Mouse (Mus musculus) adrenal gland, adult 8-10 months (tissue): ENCODE results near the gene Mrpl2. TPM values are rescaled to one million over a fixed set of nuclear protein-coding genes. Genes with fewer than 3 reads are reported as not detected.
A peak's percentile ranks its signal among the peaks of the same experiment; 100 is the strongest.

ENCODE experiments used
- DNase-seq: peaks from one replicate; pipeline ENCODE4 v3.0.0; 2022
- total RNA-seq, 4 experiments: library from RNA; stranded (reverse); gene quantifications; 2 replicates each; pipeline ENCODE4 v1.2.4; 2022

Mrpl2 gene
- total RNA-seq, 4 experiments from 2014 or later = 91.8 to 122 (median 104) TPM

DNA sequence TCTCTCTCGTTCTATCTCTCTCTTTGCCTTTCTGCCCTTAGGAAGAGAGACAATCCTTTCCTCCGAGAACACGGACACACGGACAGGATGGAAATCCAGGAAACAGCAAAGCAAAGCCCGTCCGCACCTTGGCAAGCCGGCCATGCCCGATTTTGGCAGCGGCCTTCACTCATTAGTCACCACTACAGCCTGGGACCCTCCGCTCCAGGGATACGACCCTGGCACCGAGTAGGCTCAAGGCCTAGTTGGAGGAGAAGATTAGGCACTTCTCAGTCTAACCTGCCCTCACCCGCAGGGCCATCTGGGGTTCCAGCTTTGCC, 17.6 kb upstream of the Mrpl2 start:
- no peak for DNase-seq

DNA sequence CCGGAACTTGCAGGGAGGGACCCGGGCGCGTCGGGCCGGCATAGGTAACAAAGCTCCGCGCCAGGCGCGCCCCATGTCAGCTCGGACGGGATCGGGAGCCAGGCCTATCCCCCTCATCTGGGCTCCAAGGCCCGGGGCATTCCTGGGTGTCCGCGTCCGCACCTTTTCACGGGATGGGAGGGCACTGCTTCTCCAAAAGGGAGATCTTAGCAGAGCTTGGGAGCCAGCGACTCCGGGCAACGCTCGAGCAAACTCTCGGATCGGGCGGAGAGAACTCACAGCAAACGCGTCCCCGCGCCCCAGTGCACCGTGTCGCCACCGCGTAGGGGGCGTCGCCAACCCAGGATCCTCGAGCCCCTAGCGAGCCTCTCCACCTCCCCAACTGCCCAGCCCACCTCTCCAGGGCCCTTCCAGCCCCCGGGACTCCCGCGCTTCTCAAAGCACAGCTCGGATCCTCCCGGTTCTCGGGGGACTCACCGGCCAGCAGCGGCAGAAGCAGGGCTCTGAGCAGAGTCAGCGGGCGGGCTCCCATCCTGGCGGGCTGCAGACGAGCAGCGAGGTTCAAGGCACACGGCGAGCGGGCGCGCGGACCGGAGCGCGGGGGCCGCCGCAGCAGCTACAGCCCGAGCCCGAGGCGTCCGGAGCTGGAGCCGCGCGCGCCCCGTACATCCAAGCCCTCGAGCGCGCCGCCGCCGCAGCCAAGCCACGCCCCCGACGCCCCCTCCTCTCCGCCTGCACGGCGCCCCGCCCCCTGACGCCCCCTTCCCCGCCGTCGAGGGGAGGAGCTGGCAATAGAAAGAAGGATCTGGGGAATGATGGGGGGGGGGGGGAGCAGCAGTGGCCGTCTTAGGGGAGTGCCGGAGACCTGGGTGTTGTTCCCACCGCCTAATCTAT, 17.0 kb upstream of the Mrpl2 start, which contains the start of gene Ptk7:
Gene Ptk7 (minus strand): TSS at position 714 of the 894 bp plus-strand sequence.
- no peak for DNase-seq

DNA sequence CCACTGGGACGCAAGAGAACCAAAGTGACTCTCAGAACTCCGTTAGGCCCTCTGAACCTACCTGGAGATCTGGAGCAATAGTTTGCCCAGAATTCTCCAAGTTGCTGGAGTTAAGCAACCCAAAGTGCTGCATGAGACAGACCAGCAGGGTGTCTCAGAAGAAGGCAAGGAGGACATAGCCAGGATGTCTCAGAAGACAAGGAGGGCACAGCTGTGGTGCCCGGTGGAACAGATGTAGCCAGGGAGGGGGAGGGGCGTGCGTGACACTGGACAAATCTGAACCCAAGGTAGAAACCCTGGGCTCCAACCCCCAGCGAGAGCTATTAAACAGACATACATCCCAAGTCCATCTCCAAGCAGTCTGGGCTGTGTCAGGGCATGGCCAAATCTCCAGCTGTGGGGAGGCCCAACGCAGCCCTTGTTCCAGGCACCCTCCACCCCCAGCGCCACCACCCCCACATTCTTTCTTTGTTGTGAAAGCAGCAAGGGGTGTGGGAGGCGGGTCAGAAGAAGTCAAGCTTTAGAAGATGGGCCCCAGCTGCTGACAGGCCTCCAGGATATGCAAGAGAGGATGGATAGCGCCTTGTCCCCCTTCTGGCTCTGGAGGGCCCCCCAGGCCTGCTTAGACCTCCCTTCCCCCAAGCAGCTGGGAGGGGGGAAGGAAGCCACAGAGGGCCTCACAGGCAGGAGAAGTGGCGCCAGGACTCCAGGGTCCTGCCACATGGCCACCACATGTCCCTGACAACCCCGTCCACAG, 16.2 kb upstream of the Mrpl2 start:
- DNase-seq = no peak

DNA sequence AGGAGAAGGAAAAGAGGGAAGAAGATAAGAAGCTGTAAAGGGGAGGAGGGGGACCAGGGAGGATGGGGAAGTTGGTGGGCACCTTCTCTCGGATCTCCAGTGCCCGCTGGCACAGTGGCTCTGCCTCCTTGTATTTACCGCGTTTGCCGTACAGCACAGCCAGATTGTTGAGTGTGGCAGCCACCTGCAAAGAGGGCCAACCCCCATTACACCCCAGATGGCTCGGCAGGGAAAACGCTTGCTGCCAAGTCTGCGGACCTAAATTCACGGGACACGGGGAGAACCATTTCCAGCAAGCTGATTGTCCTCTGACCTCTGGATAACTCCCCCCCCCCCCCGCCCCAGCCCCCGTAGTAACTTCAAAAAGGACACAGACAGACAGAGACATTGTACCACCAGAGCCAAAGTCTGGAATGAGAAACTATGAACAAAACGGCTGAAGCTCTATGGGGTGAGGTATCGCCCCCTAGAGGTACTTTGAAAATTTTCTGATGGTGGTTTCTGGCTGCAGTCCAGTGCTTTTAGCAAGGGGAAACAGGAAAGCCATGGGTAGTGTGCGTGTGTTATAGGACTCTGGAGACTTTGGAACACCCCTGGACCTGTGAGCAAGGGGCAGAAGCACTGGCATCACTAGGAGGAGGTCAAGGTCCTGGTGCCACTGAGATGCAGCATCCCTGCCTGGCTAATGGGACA, 9.1 kb upstream of the Mrpl2 start:
- no peak for DNase-seq

DNA sequence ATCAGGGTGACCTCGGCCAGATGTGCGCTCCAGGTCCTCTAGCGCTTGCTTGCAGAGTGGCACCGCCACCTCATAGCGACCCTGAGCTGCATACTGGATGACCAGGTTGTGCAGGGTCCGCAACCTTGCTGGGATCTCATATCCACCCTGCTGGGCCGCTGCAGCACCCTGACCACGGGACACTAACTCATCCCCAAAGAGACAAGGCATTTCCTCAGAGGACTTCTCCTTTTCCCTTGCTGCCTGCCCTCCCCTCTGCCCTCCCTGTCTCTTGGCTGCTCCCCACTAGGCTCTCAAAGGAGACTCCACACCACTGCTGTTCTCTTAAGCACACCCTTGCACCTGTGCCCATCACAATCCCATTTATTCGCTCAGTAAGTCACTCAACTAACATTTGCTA, 6.1 kb upstream of the Mrpl2 start:
- DNase-seq = no peak

DNA sequence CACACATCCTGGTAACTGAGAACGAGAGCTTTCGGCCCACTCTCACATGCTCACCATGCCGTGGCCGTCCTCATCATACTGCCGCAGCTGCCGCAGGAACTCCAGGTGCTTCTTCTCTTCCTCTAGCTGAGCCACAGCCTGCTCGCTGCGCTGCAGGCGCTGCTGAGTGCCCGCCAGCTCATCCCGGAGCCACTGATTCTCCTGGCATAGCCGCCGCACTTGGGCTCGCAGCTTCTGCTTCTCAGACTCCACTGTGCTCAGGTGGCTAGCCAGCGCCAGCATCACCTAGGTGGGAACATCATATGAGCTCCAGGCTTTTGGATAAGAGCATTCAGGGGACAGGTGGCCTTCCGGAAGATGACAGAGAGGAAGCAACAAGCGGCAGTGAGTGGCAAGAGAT, 4.0 kb upstream of the Mrpl2 start:
- DNase-seq = no peak

DNA sequence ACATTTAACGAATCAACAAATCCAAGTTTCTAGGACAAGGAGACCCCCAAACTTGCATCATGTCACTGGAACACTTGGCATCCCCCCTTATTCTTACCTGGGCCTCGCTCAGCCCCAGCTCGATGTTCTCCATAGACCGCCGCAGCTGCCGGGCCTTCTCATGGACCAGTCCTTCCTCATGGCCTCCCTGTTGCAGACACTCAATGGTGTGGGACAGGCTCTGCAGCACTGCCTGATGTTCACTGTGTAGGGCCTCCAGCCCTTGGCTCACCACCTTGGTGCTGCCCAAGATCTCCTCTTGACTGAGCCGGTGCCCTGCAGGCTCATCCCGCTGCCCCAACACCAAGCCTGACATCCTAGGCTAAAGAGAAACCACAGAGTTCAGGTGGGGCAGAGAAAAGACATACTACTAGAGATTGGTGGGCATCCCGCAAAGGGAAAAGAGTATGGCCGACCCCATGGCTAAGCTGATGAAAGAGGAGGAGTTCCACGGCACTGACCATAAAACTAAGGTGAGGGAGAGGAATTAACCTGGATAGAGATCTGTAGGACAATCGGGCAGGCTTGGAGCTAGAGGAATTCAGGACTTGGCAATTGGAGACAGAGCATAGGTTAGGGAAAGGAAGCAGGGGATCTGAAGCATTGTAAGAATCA, 1.8 kb upstream of the Mrpl2 start:
- DNase-seq = no peak

DNA sequence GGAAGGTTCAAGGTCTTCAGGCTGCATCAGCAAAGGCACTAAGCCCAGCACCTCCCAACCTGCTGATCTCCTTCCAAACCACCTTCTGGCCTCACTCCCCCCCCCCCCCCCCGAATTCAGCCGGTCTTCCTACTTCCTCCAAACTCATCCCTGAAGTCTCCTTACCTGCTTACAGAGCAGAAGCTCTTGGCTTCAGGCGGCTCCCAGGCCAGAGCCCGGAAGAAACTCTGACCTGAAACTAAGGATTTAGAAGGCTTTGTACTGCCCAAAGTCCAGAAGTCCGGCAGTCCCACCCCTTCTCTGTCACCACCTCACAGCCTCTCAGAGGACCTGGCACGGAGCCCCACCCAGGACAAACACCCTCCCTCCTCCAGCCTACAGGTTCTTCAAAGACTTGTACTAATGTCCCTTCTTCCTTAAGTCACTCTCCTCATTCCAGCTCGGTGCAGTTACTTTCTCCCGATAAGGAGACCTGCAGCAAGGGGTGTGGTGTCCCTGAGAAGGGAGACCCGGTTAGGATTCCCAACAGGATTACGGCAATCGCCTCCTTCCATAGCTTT, 1.0 kb upstream of the Mrpl2 start:
- peak; percentile 69 for DNase-seq

DNA sequence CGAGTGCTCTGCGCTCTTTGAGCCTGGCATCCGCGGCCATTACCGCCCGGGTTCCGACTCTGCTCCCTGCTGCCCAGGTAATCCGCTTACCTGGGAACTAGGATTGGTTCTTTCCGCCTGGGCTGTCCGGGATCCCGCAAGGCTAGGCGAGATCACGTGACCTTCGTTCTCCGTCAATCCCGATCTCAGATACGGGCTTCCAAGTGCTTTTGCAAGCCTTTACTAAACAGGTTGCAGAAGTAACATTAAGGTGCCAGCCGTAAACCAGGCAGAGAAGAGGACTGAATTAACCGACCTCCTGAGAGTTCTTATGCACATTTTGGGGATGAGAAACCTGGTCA, 263 bp downstream of the Mrpl2 start:
- no peak for DNase-seq

DNA sequence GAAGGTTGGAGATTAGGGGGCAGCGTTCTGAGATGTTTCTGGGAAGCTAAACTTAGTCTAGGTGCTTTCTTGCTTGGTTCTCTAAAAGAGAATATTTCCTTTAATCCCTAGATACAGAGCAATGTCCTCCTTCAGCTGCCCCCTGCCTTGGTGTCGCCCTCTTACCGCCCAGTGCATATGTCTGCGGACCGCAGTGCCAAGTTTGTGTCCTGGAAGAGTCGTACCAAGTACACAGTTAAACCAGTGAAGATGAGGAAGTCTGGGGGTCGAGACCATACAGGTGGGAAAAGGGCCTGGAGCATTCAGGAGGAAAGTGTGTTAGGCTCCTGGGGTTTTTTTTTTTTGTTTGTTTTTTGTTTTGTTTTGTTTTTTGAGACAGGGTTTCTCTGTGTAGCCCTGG, 1.2 kb downstream of the Mrpl2 start:
- no peak for DNase-seq

DNA sequence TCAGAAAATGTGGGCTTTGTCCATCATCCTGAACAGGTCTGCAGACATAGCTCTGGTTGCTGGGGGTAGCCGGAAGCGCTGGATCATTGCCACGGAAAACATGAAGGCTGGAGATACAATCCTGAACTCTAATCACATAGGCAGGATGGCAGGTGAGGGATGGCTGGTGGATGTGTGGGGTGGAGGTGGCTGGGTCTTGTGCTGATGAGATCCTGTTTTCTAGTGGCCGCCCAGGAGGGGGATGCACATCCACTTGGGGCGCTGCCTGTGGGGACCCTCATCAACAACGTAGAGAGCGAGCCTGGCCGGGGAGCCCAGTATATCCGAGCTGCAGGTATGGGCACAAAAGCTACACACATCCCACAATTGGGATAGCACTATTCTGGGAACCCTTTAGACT, 2.4 kb downstream of the Mrpl2 start:
- DNase-seq = no peak

DNA sequence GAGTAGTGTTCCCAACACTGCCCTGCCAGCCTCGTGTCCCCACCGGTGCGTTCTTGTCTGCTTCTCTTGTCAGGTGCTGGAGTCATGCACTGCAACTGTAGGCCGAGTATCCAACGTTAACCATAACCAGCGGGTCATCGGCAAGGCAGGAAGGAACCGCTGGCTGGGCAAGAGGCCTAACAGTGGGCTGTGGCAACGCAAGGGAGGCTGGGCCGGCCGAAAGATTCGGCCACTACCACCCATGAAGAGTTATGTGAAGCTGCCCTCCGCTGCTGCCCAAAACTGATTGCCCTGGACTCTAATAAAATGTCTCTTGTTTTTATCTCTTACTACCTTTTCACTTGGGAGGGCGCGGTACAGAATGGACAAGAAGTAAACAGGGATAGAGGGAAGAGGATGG, 3.8 kb downstream of the Mrpl2 start:
- no peak for DNase-seq

DNA sequence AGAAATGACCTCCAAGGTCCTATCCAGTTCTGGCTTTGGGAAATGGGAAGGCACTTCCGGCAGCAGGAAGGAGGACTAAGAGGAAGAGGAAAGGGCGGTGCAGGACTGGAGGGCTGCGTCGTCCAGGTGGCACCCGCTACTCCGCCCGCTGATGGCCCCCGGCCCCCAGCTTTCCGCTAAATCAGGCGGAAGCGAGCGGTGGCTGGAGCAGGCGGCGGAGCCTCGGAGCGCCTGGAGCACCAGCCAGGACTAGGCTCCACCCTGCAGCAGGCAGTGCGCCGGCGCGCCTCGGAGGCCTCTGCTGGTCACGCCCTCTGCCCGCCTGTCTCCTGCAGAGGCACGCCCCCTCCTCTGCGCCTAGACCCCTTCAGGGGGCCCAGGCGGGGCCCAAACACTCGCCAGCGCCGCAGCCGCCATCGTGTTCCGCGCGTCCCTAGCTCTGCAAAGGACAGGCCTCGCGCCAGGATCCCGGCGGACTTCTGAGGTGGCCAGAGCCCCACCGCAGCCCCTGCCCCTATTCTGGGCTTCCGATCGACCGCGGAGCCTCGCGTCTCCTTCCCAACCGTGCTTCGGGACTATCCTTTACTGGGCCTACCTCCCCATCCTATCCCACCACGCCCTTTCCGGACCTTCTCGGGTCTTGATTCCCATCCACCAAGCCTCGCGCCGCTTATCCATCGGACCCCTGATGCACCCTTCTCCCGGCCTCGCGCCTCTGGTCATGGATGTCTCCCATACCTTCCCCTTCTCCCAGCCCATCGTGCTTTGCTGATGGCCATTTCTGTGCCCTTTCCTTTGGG, 4.4 kb downstream of the Mrpl2 start, which contains the start of gene Cul7:
Gene Cul7 (plus strand): TSS at position 106 of the 800 bp plus-strand sequence.
- peak; percentile 90 for DNase-seq

DNA sequence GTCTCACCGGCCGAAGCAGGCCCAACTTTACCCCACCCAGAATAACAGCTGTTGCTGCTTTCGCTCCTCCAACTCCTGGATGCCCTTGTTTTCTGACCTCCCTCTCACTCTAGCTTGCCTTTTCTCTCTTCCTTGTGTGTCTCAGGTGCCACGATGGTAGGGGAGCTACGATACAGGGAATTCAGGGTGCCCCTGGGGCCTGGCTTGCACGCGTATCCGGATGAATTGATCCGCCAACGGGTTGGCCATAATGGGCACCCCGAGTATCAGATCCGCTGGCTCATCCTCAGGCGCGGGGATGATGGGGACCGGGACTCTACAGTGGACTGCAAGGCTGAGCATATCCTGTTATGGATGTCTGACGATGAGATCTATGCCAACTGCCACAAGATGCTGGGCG, 5.3 kb downstream of the Mrpl2 start:
- DNase-seq = no peak

DNA sequence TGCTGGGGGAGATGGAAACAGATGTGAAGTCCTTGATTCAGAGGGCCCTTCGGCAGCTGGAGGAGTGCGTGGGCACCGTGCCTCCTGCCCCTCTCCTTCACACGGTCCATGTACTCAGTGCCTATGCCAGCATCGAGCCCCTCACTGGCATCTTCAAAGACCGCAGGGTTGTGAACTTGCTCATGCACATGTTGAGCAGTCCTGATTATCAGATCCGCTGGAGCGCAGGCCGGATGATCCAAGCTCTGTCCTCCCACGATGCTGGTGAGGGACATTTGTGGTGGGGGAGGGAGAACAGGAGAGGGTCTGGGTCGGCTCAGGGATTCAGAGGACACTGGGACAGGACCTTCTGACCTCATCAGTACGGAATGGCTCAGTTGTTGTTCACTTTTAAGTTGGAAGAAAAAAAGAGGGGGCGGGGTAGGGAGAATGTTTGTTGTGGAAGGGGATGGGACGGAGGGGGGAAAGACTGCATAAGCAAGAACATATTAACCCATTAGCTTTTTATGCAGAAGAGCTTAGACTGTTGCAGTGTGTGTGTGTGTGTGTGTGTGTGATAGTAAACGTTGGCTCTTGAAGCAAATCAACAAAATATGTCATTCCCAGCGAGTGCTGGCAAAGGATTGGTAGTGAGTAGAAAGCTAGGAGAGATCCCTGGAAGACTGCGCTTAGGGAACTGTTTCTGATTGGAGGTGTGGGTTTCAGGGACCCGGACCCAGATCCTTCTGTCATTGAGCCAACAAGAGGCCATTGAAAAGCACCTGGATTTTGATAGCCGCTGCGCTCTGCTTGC, 5.9 kb downstream of the Mrpl2 start:
- no peak for DNase-seq

DNA sequence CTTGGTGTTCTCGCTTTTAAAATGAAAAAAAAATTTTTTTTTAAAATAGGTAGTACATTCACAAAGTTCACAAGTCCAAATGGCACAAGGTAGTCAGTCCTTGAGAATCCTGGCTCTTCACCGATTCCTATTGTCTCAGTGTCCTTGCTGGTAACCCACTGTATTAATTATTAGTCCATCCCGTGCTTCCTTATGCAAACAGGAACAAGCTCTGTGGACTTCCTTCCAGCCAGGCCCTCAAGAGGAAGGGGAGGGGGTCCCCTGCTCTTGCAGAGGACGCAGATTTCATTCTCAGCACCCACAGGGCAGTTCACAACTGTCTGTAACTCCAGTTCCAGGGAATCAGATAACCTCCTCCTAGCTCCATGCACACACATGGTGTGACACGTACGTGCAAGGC, 10.0 kb downstream of the Mrpl2 start:
- DNase-seq = no peak

DNA sequence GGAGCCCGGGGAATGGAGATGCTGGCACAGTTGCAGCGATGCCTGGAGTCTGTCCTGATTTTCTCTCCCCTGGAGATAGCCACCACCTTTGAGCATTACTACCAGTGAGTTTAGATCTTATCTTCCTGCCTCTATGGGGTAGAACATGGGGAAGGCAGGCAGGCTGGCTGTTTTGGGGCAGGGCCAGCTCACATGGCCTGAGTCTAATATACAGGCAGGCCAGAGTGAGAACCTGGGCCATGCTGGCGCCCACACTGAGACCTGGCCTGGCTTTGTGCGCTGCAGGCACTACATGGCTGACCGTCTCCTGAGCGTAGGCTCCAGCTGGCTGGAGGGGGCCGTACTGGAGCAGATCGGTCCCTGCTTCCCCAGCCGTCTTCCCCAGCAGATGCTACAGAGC, 15.3 kb downstream of the Mrpl2 start:
- no peak for DNase-seq

DNA sequence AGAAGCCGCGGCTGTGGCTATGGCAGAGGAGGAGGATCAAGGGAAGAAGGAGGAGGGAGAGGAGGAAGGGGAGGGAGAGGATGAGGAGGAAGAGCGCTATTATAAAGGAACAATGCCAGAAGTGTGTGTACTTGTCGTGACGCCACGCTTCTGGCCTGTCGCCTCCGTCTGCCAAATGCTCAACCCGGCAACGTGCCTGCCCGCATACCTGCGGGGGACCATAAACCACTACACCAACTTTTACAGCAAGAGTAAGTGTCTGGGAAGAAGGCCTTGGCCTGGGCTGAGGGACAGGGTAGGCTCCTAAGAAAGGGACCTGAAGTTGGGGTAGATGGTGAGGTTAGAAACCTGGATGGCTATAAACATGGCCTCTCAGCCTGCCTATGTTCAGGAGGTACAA, 16.0 kb downstream of the Mrpl2 start:
- no peak for DNase-seq

DNA sequence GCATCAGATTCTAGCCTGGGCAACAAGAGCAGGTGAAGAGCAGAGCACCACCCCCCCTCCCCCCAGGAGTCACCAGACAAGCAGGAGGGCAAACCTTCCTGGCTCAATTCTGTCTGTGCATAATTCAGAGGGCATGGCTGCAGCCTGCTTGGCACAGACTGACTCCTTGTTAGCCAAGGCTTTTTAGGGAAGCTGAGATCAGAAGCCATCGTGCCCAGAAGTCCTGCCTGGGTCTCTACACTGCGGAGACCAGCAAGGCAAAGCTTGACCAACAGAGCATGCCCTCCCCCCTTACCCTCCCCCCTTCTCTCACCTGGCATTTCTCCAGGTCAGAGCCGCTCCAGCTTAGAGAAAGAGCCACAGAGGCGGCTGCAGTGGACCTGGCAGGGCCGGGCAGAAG, 16.7 kb downstream of the Mrpl2 start:
- no peak for DNase-seq

DNA sequence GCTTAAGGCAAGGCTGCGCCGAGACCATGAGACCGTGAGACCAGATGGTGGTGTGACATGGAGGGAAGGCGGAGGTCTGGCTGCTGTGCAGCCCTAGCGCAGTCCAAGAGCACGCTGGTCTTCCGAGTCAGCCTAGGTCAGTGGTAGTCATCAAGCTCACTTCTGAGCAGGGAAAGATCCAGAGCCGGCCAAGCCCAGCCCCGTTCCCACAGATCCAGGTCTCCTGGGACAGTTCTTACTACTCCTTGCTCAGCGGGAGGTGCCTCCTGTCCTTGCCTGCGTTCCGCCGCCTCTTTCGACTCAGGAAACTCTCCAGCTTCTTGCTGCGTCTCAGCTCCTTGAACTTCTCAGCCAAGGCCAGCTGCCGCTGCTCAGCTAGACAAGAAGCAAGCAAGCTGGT, 21.7 kb downstream of the Mrpl2 start:
- no peak for DNase-seq

DNA sequence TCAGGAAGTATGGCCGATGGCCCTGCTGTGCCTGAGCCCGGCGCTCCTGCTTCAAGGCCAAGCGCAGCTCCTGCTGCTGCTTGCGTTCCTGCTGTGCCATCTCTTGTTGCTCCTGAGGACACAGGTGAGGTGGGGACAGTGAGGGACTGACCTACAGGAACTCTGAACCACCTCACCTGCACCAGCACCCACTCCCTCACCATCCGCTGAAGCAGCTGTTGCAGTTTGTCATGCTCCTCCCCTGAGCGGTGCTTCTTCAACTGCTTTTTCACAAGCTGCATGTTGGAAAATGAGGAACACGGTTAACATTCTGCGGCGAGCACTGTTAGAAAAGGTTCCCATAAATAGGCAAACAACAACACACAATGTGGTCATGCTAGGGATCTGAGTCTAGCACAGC, 23.9 kb downstream of the Mrpl2 start:
- DNase-seq = no peak
